Mouse (Mus musculus) stomach, postnatal 0 days (tissue): ENCODE results near the gene Rptor.

ENCODE experiments used
- CTCF ChIP-seq: IDR thresholded peaks from 2 replicates; pipeline ENCODE4 v1.5.1; 2016; ENCODE audit warnings: antibody characterized with exemption, low read depth, mild to moderate bottlenecking, moderate library complexity
- EP300 ChIP-seq: optimal IDR thresholded peaks from 2 replicates; pipeline ENCODE3; 2016; ENCODE audit warnings: antibody characterized with exemption

- no peak for TF ChIP-seq CTCF
- no peak for TF ChIP-seq EP300
Measured at GRCm38 (mm10) chr11:119926762-119927161, 324.1 kb downstream of the Rptor start.
